ENCODE assay signal across 8 mouse cellular contexts in genomic region chr7:3664524-3665214, GRCm38 (mm10). TPM values are rescaled to one million over a fixed set of nuclear protein-coding genes. Genes with fewer than 3 reads are reported as not detected.
DNase-seq lines count a peak whose midpoint lies in the region; ATAC-seq and TF ChIP-seq lines count a peak whose summit lies in the region.

No protein-coding gene starts in this region.

- no peak for TF ChIP-seq CTCF in heart, adult 2 months (IDR thresholded peaks at IDR 0.05)
- no peak for TF ChIP-seq CTCF in intestine, postnatal 0 days (IDR thresholded peaks at IDR 0.05; ENCODE audit: low read depth)
- no peak for TF ChIP-seq CTCF in lung, adult 2 months (IDR thresholded peaks at IDR 0.05; ENCODE audit: insufficient read depth, low read length)

- H3K27me3 ChIP-seq in heart, adult 2 months (ENCODE audit: control insufficient read depth, insufficient read depth, low read length), result no peaks in the 10 kb centered on the region
- no peaks in the 10 kb centered on the region for H3K27me3 ChIP-seq in embryonic facial prominence, embryonic 12.5 days
- H3K27me3 ChIP-seq in intestine, postnatal 0 days (replicated peaks; ENCODE audit: control insufficient read depth, insufficient read depth, low read length), result no peaks in the 10 kb centered on the region
- H3K27me3 ChIP-seq in stomach, embryonic 15.5 days (replicated peaks), result no peaks in the 10 kb centered on the region

- no peak for DNase-seq in heart, adult 2 months
- no peak for DNase-seq in heart, adult 18-20 months
- DNase-seq in lung, adult 2 months, result no peak
- DNase-seq in ovary, adult 18-20 months (ENCODE audit: low spot score), result no peak
- no peak for DNase-seq in right cerebral cortex, postnatal 36 days (ENCODE audit: low spot score in 2 of 2)

- no peaks in the 10 kb centered on the region; the same call in 1 of the 2 replicates for H3K79me2 ChIP-seq in heart, adult 2 months (replicated peaks; ENCODE audit: control insufficient read depth, insufficient read depth, low read length)

- H3K9ac ChIP-seq in heart, adult 2 months (ENCODE audit: low read depth, low read length), result peak overlapping the region; percentile 84
- H3K9ac ChIP-seq in embryonic facial prominence, embryonic 12.5 days, result peak overlapping the region; percentile 79
- H3K9ac ChIP-seq in intestine, postnatal 0 days (ENCODE audit: low read depth, low read length), result peak overlapping the region; percentile 76
- peak overlapping the region; percentile 84; the same call in 1 of the 2 replicates for H3K9ac ChIP-seq in stomach, embryonic 15.5 days

- peak overlapping the region; percentile 96 for H3K27ac ChIP-seq in heart, adult 2 months
- H3K27ac ChIP-seq in embryonic facial prominence, embryonic 12.5 days, result peak overlapping the region; percentile 88
- H3K27ac ChIP-seq in intestine, postnatal 0 days (ENCODE audit: low read depth, low read length), result peak overlapping the region; percentile 84
- H3K27ac ChIP-seq in stomach, embryonic 15.5 days, result peak overlapping the region; percentile 92

- peaks cover 4% of the 10 kb centered on the region; the same call in 1 of the 2 replicates for H3K4me1 ChIP-seq in heart, adult 2 months (ENCODE audit: control insufficient read depth, insufficient read depth, low read length)
- peaks cover 11% of the 10 kb centered on the region for H3K4me1 ChIP-seq in embryonic facial prominence, embryonic 12.5 days
- no peaks in the 10 kb centered on the region for H3K4me1 ChIP-seq in intestine, postnatal 0 days (replicated peaks; ENCODE audit: control insufficient read depth, insufficient read depth, low read length)
- H3K4me1 ChIP-seq in lung, adult 2 months (ENCODE audit: control insufficient read depth, insufficient read depth, low read length), result peaks cover 8% of the 10 kb centered on the region
- H3K4me1 ChIP-seq in stomach, embryonic 15.5 days, result peaks cover 12% of the 10 kb centered on the region

- no peak for TF ChIP-seq POLR2A in heart, adult 2 months (IDR thresholded peaks at IDR 0.05; ENCODE audit: insufficient read depth, low read depth, low read length)
- TF ChIP-seq POLR2A in lung, adult 2 months (IDR thresholded peaks at IDR 0.05; ENCODE audit: borderline replicate concordance, extremely low read depth, low read depth, low read length), result no peak

- TF ChIP-seq EP300 in heart, adult 2 months (IDR thresholded peaks at IDR 0.05; ENCODE audit: insufficient read depth, low read depth, low read length), result no peak

- peak; percentile 11; the same call in 1 of the 2 replicates for ATAC-seq in embryonic facial prominence, embryonic 12.5 days (ENCODE audit: insufficient number of reproducible peaks, insufficient read depth, low FRiP score, low TSS enrichment)
- peak; percentile 66 for ATAC-seq in intestine, postnatal 0 days
- peak; percentile 42 for ATAC-seq in stomach, embryonic 15.5 days (ENCODE audit: insufficient read depth, low FRiP score, low read depth)

- H3K36me3 ChIP-seq in heart, adult 2 months (ENCODE audit: control insufficient read depth, insufficient read depth, low read length), result peaks cover 5% of the 10 kb centered on the region
- H3K36me3 ChIP-seq in embryonic facial prominence, embryonic 12.5 days, result peaks cover 34% of the 10 kb centered on the region
- peaks cover 29% of the 10 kb centered on the region for H3K36me3 ChIP-seq in intestine, postnatal 0 days (ENCODE audit: control insufficient read depth, insufficient read depth)
- H3K36me3 ChIP-seq in stomach, embryonic 15.5 days, result peaks cover 32% of the 10 kb centered on the region

- 20% methylated on average over 15 of the region's 15 CpGs for WGBS in heart, adult 2 months
- WGBS in embryonic facial prominence, embryonic 12.5 days, result 35% methylated on average over 15 of the region's 15 CpGs
- 24% methylated on average over 15 of the region's 15 CpGs for WGBS in intestine, postnatal 0 days
- WGBS in lung, adult 2 months, result 20% methylated on average over 15 of the region's 15 CpGs
- WGBS in stomach, embryonic 15.5 days, result 27% methylated on average over 15 of the region's 15 CpGs

- peak overlapping the region; percentile 76 for H3K4me3 ChIP-seq in heart, adult 2 months
- peak overlapping the region; percentile 72 for H3K4me3 ChIP-seq in embryonic facial prominence, embryonic 12.5 days
- H3K4me3 ChIP-seq in intestine, postnatal 0 days (ENCODE audit: low read depth, low read length), result peak overlapping the region; percentile 56
- H3K4me3 ChIP-seq in lung, adult 2 months (replicated peaks; ENCODE audit: extremely low read depth, low read depth, low read length), result peak overlapping the region; percentile 89
- peak overlapping the region; percentile 69 for H3K4me3 ChIP-seq in stomach, embryonic 15.5 days (replicated peaks)

- peak overlapping the region; percentile 73 for H3K4me2 ChIP-seq in embryonic facial prominence, embryonic 12.5 days (replicated peaks)
- peak overlapping the region; percentile 71 for H3K4me2 ChIP-seq in intestine, postnatal 0 days (replicated peaks; ENCODE audit: low read depth)
- H3K4me2 ChIP-seq in stomach, embryonic 15.5 days, result peak overlapping the region; percentile 55

- intact Hi-C loops in heart, adult 2 months (cut with DNase I), result loop anchor here (1.0 kb wide), 2 partner anchors 19 to 28 kb away; partner anchors contain the start of genes Cnot3 and Tsen34

- no peaks in the 10 kb centered on the region for H3K9me3 ChIP-seq in embryonic facial prominence, embryonic 12.5 days
- no peaks in the 10 kb centered on the region for H3K9me3 ChIP-seq in intestine, postnatal 0 days (ENCODE audit: control insufficient read depth)
- H3K9me3 ChIP-seq in stomach, embryonic 15.5 days, result no peaks in the 10 kb centered on the region

RNA-seq across cellular contexts. Expression of gene Leng1, which starts 1.0 kb away (rescaled TPM):
- 10 to 100 TPM; 11.8 to 12.8 TPM for total RNA-seq in heart, adult 2 months (2021)
- 4.8 and 5.9 TPM in 2 replicates for polyA plus RNA-seq in heart, adult 2 months (2012; rRNA removed)
- 10 to 100 TPM; 12.6 to 12.7 TPM for total RNA-seq in heart, adult 18-20 months (2021)
- polyA plus RNA-seq in embryonic facial prominence, embryonic 12.5 days (2016; fragmentation: Nextera tagmentation; extraction: Ambion mirVana), result 23.4 and 24.6 TPM in 2 replicates
- polyA plus RNA-seq in intestine, postnatal 0 days (2015; fragmentation: Nextera tagmentation; extraction: Ambion mirVana), result 10.1 and 11.2 TPM in 2 replicates
- 3.0 and 3.8 TPM in 2 replicates for polyA plus RNA-seq in lung, adult 2 months (2012; rRNA removed)
- 17.7 and 18.3 TPM in 2 replicates for polyA plus RNA-seq in stomach, embryonic 15.5 days (2015; fragmentation: Nextera tagmentation; extraction: Ambion mirVana)

RNA-seq across cellular contexts. Expression of gene Tmc4, which starts 12.7 kb away (rescaled TPM):
- 1 to 10 TPM; 1.4 to 2.1 TPM for total RNA-seq in heart, adult 2 months (2021)
- polyA plus RNA-seq in heart, adult 2 months (2012; rRNA removed), result 3.3 and 4.9 TPM in 2 replicates
- total RNA-seq in heart, adult 18-20 months (2021), result 1 to 10 TPM; 1.1 to 1.4 TPM
- 6.2 and 7.4 TPM in 2 replicates for polyA plus RNA-seq in embryonic facial prominence, embryonic 12.5 days (2016; fragmentation: Nextera tagmentation; extraction: Ambion mirVana)
- polyA plus RNA-seq in intestine, postnatal 0 days (2015; fragmentation: Nextera tagmentation; extraction: Ambion mirVana), result 100 TPM in 2 replicates
- 79.8 and 83.7 TPM in 2 replicates for polyA plus RNA-seq in lung, adult 2 months (2012; rRNA removed)
- 70.9 and 72.8 TPM in 2 replicates for polyA plus RNA-seq in stomach, embryonic 15.5 days (2015; fragmentation: Nextera tagmentation; extraction: Ambion mirVana)

RNA-seq across cellular contexts. Expression of gene Cnot3, which starts 19.6 kb away (rescaled TPM):
- 10 to 100 TPM; 22.1 to 23.1 TPM for total RNA-seq in heart, adult 2 months (2021)
- 20.3 and 33.2 TPM in 2 replicates for polyA plus RNA-seq in heart, adult 2 months (2012; rRNA removed)
- total RNA-seq in heart, adult 18-20 months (2021), result 10 to 100 TPM; 17.8 to 23.0 TPM
- polyA plus RNA-seq in embryonic facial prominence, embryonic 12.5 days (2016; fragmentation: Nextera tagmentation; extraction: Ambion mirVana), result 65.5 and 66.1 TPM in 2 replicates
- polyA plus RNA-seq in intestine, postnatal 0 days (2015; fragmentation: Nextera tagmentation; extraction: Ambion mirVana), result 19.9 and 20.8 TPM in 2 replicates
- 59.6 and 62.2 TPM in 2 replicates for polyA plus RNA-seq in lung, adult 2 months (2012; rRNA removed)
- polyA plus RNA-seq in stomach, embryonic 15.5 days (2015; fragmentation: Nextera tagmentation; extraction: Ambion mirVana), result 44.6 and 46.4 TPM in 2 replicates

RNA-seq across cellular contexts. Expression of gene Tsen34, which starts 28.0 kb away (rescaled TPM):
- 10 to 100 TPM; 60.0 to 66.6 TPM for total RNA-seq in heart, adult 2 months (2021)
- polyA plus RNA-seq in heart, adult 2 months (2012; rRNA removed), result 80.8 and 82.3 TPM in 2 replicates
- total RNA-seq in heart, adult 18-20 months (2021), result 10 to 100 TPM; 68.7 to 70.3 TPM
- 283 and 284 TPM in 2 replicates for polyA plus RNA-seq in embryonic facial prominence, embryonic 12.5 days (2016; fragmentation: Nextera tagmentation; extraction: Ambion mirVana)
- 123 and 129 TPM in 2 replicates for polyA plus RNA-seq in intestine, postnatal 0 days (2015; fragmentation: Nextera tagmentation; extraction: Ambion mirVana)
- 100.0 and 102 TPM in 2 replicates for polyA plus RNA-seq in lung, adult 2 months (2012; rRNA removed)
- polyA plus RNA-seq in stomach, embryonic 15.5 days (2015; fragmentation: Nextera tagmentation; extraction: Ambion mirVana), result 248 and 261 TPM in 2 replicates

RNA-seq across cellular contexts. Expression of gene Mboat7, which starts 28.7 kb away (rescaled TPM):
- 10 to 100 TPM; 19.2 to 19.7 TPM for total RNA-seq in heart, adult 2 months (2021)
- 24.9 and 25.0 TPM in 2 replicates for polyA plus RNA-seq in heart, adult 2 months (2012; rRNA removed)
- 10 to 100 TPM; 19.8 to 21.5 TPM for total RNA-seq in heart, adult 18-20 months (2021)
- polyA plus RNA-seq in embryonic facial prominence, embryonic 12.5 days (2016; fragmentation: Nextera tagmentation; extraction: Ambion mirVana), result 58.3 and 60.8 TPM in 2 replicates
- 28.4 and 29.6 TPM in 2 replicates for polyA plus RNA-seq in intestine, postnatal 0 days (2015; fragmentation: Nextera tagmentation; extraction: Ambion mirVana)
- polyA plus RNA-seq in lung, adult 2 months (2012; rRNA removed), result 59.9 and 60.1 TPM in 2 replicates
- polyA plus RNA-seq in stomach, embryonic 15.5 days (2015; fragmentation: Nextera tagmentation; extraction: Ambion mirVana), result 51.2 and 53.2 TPM in 2 replicates

Comparison
In these comparisons a context has a peak if more than half of its experiments do, and no peak if none do; other contexts are left out.
1. ATAC-seq: peak in every context shown above with its lines; median percentile 66 in intestine, postnatal 0 days; 42 in stomach, embryonic 15.5 days; 11 in embryonic facial prominence, embryonic 12.5 days.